Mouse (Mus musculus): ENCODE measurements around the gene Cope.

GRCm38 (mm10) chr8:70272949-70273348, 29.4 kb upstream of the Cope start:
- TF ChIP-seq TAL1 (IDR thresholded peaks at IDR 0.05; ENCODE audit: low read length): no peak
- TF ChIP-seq GATA1 (IDR thresholded peaks at IDR 0.05; ENCODE audit: low read length): no peak
